Mouse (Mus musculus): ENCODE measurements around the gene Fbxw5. TPM values are rescaled to one million over a fixed set of nuclear protein-coding genes. Genes with fewer than 3 reads are reported as not detected.

Gene Fbxw5
- polyA plus RNA-seq, 1 experiment from 2014 or later: 129 TPM

DNA sequence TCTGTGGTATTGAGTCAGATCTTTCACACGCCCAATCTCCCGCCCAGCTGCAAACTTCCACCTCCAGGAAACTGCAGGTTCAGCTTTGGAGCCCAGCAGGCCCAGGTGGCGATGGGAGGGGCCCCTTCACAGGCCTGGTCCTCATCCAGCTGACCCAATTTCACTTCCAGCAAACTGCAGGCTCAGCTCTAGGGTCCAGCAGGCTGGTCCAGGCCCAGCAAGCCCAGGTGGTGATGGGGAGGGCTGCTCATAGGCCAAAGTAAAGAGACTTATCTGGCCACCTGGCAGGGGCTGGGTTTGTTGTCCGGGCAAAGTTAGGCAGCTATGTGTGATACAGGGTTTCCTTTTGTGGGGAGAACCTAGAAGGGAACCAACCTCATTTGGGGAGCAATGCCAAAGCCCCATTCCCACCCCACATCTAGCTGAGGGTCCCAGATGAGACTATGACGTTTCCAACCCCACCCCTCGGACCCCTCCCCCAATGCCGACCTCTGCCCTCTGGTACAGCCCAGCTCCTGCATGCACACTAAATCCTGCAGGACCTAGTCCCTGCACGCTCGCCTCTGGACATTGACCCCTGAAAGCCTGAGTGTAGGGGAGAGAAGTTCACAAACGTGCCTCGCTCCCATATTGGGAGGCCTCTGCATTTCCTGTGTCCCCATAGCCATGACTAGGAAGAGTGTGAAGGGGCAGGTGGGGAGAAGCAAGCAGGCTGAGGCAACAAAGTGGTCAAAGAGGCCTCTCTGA lies 15.5 kb upstream of the Fbxw5 start:
- H3K36me3 ChIP-seq: no peaks in the 10 kb centered on the region
- no peak for ATAC-seq (ENCODE audit: low read depth)
- H3K9me3 ChIP-seq: no peaks in the 10 kb centered on the region
- no peak overlapping the region for H3K4me3 ChIP-seq
- no peaks in the 10 kb centered on the region for H3K27me3 ChIP-seq
- no peaks in the 10 kb centered on the region for H3K4me1 ChIP-seq (replicated peaks)
- no peak overlapping the region for H3K4me2 ChIP-seq
- 72% methylated on average over 11 of the region's 11 CpGs for WGBS
- no peak overlapping the region for H3K9ac ChIP-seq
- no peak overlapping the region for H3K27ac ChIP-seq (replicated peaks)

DNA sequence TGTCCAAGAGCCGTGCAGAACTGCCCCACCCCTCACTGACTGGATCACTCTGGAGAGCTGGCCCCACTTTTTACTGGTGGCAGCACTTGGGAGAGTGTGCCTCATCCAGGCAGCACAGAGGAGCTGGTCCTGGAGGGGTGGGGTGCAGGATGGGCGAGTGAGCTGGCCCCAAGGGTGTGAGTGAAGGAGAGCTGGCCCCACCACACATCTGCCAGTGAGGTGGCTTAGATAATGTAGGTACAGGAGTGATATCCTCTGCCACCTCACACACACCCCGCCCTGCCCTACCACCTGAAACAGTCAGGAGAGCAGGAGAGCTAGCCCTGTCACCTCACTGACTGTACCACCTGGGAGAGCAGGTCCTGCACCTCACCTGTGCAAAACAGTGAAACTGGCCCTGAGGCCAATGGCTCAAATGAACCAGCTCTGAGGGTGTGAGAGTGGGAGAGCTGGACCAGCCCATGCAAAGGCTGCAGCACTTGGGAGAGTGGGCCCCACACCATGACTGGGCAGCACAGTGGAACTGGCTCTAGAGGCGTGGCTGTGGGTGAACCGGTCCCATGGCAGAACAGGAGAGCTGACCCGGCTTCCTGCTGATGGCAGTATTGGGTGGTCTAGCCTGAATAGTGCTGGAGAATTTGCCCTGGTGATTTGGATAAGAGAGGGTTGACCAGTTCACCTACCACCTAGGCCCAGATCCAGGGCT lies 12.4 kb upstream of the Fbxw5 start:
- no peaks in the 10 kb centered on the region for H3K9me3 ChIP-seq
- no peak overlapping the region for H3K4me2 ChIP-seq
- H3K36me3 ChIP-seq: no peaks in the 10 kb centered on the region
- H3K4me3 ChIP-seq: no peak overlapping the region
- no peak for ATAC-seq (ENCODE audit: low read depth)
- H3K27ac ChIP-seq (replicated peaks): no peak overlapping the region
- H3K9ac ChIP-seq: no peak overlapping the region
- H3K27me3 ChIP-seq: no peaks in the 10 kb centered on the region
- H3K4me1 ChIP-seq (replicated peaks): no peaks in the 10 kb centered on the region
- 82% methylated on average over 6 of the region's 6 CpGs for WGBS

DNA sequence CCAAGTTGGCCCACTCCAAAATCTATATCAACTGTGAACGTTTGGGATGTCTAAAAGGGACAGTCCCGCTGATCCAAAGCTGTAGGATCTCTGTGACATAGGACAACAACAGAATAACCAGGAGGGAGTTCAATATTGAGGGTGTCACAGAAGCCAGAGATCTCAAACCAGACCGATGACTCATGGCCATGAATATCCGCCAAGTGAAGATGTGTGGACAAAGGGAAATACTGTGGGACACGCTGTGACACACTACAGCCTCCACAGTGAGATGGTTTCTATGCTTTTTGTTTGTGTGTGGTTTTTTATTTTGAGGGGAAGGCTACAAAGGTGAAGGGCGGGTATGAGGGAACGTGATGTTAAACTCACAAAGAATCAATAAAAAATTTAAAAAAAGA lies 11.9 kb upstream of the Fbxw5 start:
- H3K9ac ChIP-seq: no peak overlapping the region
- no peaks in the 10 kb centered on the region for H3K9me3 ChIP-seq
- no peak overlapping the region for H3K27ac ChIP-seq (replicated peaks)
- H3K27me3 ChIP-seq: no peaks in the 10 kb centered on the region
- no peak overlapping the region for H3K4me3 ChIP-seq
- no peak for ATAC-seq (ENCODE audit: low read depth)
- H3K4me2 ChIP-seq: no peak overlapping the region
- H3K4me1 ChIP-seq (replicated peaks): no peaks in the 10 kb centered on the region
- H3K36me3 ChIP-seq: no peaks in the 10 kb centered on the region
- WGBS: 85% methylated on average over 7 of the region's 7 CpGs

DNA sequence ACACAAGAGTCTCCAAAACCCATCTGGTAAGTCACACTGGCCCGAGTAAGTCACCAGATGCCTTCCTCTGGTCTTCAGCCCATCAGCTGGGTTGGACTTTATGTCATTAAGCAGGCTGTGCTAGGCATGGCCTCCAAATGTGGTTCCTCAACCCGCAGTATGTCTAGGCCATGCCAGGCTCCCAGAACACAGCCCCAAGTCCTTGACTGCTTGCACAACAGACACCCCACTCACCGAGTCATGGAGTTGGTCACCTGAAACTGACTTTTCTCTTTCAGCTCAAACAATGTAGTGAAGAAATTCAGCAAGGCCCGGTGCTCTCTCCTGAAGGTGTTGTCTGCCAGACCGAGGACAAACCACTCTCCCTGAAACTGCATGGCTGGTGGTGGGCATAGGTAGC lies 7.6 kb upstream of the Fbxw5 start:
- Histone ChIP-seq H3K9ac (no peak overlapping the region), H3K4me2 (no peak overlapping the region), H3K27me3 (no peaks in the 10 kb centered on the region), H3K27ac (replicated peaks) (no peak overlapping the region), H3K4me3 (no peak overlapping the region), H3K4me1 (replicated peaks) (no peaks in the 10 kb centered on the region), H3K9me3 (no peaks in the 10 kb centered on the region), H3K36me3 (no peaks in the 10 kb centered on the region)
- no peak for ATAC-seq (ENCODE audit: low read depth)
- WGBS: 87% methylated on average over 5 of the region's 5 CpGs

DNA sequence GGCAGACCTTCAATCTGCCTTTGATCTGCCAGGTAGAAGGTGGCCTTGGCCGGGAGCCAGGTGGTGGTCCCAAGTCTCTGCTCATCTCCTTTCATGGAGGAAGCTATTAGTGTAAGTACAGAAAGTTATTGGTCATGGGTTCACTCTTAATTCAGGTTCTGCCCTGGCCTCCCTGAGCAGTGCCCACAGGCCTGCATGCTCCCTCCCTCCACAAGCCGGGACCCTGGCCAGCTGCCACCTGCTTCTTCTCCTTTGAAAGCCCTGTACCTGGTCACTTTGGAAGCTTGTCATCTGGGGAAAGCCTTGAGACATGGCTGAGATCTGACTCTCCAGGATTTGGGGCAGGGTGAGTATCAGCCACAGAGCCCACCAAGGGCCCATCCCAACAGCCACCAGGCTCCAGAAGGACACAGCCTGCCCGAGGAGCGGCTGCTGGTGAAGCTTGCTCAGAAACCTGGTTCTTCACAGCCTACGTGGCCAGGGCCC lies 7.0 kb upstream of the Fbxw5 start, which contains the start of gene Lcn12:
Lcn12 (minus strand) TSS at position 436 of the 486 bp plus-strand sequence.
- no peak within 1 kb of the TSS for H3K27ac ChIP-seq (replicated peaks)
- no peaks in the 10 kb centered on the region for H3K36me3 ChIP-seq
- H3K4me2 ChIP-seq: no peak within 1 kb of the TSS
- ATAC-seq (ENCODE audit: low read depth): no peak
- no peaks in the 10 kb centered on the region for H3K4me1 ChIP-seq (replicated peaks)
- no peaks in the 10 kb centered on the region for H3K9me3 ChIP-seq
- 84% methylated on average over 5 of the region's 5 CpGs for WGBS
- no peak within 1 kb of the TSS for H3K9ac ChIP-seq
- no peaks in the 10 kb centered on the region for H3K27me3 ChIP-seq
- H3K4me3 ChIP-seq: no peak within 1 kb of the TSS

DNA sequence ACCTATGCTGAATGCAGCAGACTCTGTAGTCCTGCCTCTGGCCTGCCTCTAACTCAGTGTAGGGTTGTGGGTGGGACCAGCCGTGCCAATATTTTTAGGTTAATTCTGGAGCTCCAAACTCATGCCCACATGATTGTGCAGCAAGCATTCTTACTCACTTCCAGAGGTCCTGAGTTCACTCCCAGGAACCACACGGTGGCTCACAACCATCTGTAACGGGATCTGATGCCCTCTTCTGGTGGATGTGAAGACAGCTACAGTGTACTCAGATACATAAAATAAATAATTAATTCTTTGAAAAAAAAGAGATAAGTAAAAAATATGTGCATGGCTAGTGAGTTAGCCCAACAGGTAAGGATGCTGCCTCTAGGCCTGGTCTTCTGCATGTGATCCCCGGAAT lies 4.1 kb upstream of the Fbxw5 start:
- no peak overlapping the region for H3K9ac ChIP-seq
- H3K4me2 ChIP-seq: no peak overlapping the region
- H3K27me3 ChIP-seq: no peaks in the 10 kb centered on the region
- 45% methylated on average over 4 of the region's 4 CpGs for WGBS
- ATAC-seq (ENCODE audit: low read depth): no peak
- H3K4me1 ChIP-seq (replicated peaks): peaks cover 8% of the 10 kb centered on the region
- no peaks in the 10 kb centered on the region for H3K36me3 ChIP-seq
- no peaks in the 10 kb centered on the region for H3K9me3 ChIP-seq
- H3K27ac ChIP-seq (replicated peaks): no peak overlapping the region
- H3K4me3 ChIP-seq: no peak overlapping the region

DNA sequence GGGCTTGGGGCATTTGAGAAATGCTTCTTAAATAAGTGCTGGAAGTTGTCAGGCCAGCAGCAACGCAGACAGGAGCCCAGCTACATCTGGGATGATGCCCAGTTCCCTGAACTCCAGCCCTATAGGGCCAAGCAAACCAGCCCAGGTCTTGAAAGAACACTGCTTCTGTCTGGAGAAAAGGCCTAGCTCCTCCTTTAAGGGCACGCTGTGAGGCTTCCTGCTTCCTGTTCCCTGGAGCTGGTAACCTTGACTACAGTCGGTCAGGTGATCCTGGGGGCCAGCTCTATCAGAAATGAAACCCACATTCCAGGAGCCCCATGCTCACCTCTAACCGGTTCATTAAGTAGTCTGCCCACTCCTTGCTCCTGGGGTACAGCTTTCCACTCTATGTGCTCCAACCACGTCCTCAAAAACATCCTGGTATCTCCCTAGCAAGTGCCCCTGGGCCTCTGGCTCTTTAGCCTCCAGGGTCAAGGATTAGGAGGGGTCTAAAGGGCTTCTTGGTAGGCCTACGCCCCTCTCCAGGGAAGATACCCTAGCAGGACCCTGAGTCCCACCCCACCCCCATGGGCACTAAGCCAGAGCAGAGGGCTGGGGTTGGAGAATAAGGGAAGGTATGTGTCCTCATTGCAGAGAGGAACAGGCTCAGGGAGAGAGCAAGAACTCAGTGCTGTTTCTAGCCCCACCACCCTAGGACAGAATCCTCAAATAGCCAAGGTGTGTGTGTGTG lies 2.5 kb upstream of the Fbxw5 start:
- no peaks in the 10 kb centered on the region for H3K9me3 ChIP-seq
- H3K4me3 ChIP-seq: no peak overlapping the region
- H3K4me1 ChIP-seq (replicated peaks): peaks cover 18% of the 10 kb centered on the region
- H3K27ac ChIP-seq (replicated peaks): no peak overlapping the region
- H3K9ac ChIP-seq: peak overlapping the region; percentile 8; the same call in 1 of the 2 replicates
- H3K4me2 ChIP-seq: no peak overlapping the region
- peaks cover 4% of the 10 kb centered on the region for H3K36me3 ChIP-seq
- no peaks in the 10 kb centered on the region for H3K27me3 ChIP-seq
- 62% methylated on average over 6 of the region's 6 CpGs for WGBS
- ATAC-seq (ENCODE audit: low read depth): no peak

DNA sequence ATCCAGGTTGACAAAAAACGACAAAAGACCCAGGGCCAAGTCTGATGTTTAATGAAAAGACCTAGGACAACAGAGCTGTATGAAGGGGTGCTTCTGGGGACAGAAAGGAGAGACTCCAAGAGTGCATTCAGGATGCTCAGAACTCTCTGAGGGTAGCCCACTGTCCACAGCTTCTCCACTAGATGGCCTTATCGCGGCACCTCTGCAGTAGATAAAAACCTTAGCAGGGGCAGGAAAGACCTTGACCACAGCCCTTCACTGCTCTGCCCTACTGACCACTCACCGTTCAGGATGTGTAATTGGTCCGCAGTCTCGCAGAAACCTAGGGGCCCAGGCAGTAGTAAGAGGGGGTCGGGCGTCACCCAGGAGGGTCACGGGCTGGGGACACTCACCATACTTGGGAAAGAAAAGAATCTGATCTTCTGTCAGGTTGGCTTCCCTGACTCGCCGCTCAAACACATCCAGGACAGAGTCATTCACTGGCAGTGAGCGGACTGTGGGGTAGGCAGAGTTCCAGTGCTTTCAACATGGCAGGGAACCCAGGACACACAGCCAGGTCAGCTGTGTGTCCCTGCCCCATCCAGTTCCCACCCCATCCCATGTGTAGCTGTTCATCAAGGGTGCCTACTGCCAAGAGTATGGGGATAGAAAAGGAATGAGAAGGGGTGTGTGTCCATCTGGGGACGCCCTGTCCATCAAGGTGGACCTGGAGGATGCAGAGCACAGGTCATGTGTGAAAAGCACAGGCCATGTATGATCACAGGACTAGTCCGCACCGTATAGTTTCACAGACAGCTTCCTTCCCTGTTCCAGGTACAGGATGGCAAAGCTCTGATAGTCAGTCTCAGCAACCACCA lies 1.7 kb upstream of the Fbxw5 start:
- no peak for ATAC-seq (ENCODE audit: low read depth)
- 73% methylated on average over 15 of the region's 15 CpGs for WGBS

DNA sequence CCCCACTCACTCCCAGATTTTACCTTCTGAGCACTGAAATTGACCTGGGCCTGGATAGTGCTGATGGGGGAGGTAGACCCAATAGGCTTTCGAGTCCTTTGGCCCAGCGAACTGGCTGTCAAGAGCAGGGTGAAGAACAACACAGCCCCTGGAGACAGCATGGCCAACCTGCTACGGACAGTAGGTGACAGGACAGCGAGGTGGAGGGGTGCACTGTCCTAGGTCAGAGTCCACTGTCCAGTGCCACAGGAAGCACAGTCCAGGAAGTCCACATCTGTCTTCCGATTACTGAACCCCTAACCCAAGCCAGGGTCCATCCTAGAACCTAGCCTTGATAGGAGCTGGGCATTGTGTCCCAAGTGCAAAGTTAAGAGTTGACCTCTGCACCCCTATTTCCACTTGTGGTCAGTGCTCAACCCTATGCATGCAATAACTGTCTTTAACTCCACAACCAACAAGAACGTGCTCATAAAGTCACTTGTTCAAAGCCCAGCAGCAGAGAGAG lies 427 bp upstream of the Fbxw5 start:
- ATAC-seq (ENCODE audit: low read depth): peak; percentile 19
- Histone ChIP-seq H3K9ac (peak overlapping the region; percentile 58), H3K27me3 (no peaks in the 10 kb centered on the region), H3K4me1 (replicated peaks) (peaks cover 18% of the 10 kb centered on the region), H3K4me2 (peak overlapping the region; percentile 100), H3K27ac (replicated peaks) (no peak overlapping the region), H3K9me3 (no peaks in the 10 kb centered on the region), H3K36me3 (peaks cover 26% of the 10 kb centered on the region), H3K4me3 (peak overlapping the region; percentile 93)
- WGBS: 71% methylated on average over 6 of the region's 6 CpGs

More for the DNA sequence above, 1.7 kb upstream of the Fbxw5 start:
- Histone ChIP-seq H3K27ac (replicated peaks) (no peak overlapping the region), H3K9ac (no peak overlapping the region), H3K36me3 (peaks cover 13% of the 10 kb centered on the region), H3K4me1 (replicated peaks) (peaks cover 18% of the 10 kb centered on the region), H3K9me3 (no peaks in the 10 kb centered on the region), H3K27me3 (no peaks in the 10 kb centered on the region), H3K4me3 (no peak overlapping the region), H3K4me2 (no peak overlapping the region)

DNA sequence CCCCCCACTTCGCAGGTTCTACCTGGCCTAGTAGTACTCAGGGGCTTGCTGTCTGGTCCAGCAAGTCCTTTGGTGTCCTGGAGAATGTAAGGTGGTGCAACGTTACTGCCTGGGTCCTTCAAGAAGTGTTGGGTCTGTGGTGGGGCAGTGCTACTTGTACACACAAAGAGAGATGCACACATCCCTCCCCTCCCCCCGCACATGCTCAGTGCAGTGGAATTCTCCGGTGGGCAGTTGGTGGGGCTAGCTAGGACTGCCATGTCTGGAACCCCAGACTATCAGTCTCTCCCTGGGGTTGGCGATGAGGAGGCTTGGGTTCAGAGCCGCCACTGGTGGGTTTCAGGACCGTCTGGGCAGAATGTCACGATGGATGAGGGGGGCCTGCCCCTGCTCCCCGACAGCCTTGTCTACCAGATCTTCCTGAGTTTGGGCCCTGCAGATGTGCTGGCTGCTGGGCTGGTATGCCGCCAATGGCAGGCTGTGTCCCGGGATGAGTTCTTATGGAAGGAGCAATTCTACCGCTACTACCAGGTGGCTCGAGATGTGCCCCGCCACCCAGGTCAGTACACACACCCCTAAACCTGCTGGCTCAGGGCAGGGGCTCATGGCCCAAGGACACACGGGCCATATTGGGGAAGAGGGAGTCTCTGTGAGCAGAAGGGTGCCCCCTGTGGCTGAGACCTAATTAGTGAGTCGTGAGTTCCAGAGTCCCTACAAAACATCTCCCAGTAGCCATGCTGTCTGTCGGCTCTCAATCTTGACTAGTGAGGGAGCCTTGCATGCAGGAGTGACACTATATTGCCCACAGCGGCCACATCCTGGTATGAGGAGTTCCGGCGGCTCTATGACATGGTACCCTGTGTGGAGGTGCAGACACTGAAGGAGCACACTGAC lies 1.3 kb downstream of the Fbxw5 start, which contains the start of gene C8g:
C8g (minus strand) TSS at position 127 of the 894 bp plus-strand sequence.
- peak; percentile 4; the same call in 1 of the 2 replicates for ATAC-seq (ENCODE audit: low read depth)

More for the DNA sequence above, 1.3 kb downstream of the Fbxw5 start, which contains the start of gene C8g:
- Histone ChIP-seq H3K9ac (peak within 1 kb of the TSS; percentile 99), H3K27ac (replicated peaks) (peak within 1 kb of the TSS; percentile 84), H3K4me1 (replicated peaks) (peaks cover 18% of the 10 kb centered on the region), H3K27me3 (no peaks in the 10 kb centered on the region), H3K9me3 (no peaks in the 10 kb centered on the region), H3K36me3 (peaks cover 37% of the 10 kb centered on the region), H3K4me3 (peak within 1 kb of the TSS; percentile 93), H3K4me2 (peak within 1 kb of the TSS; percentile 100)
- 77% methylated on average over 20 of the region's 20 CpGs for WGBS

Measured in neural tube, embryonic 13.5 days (tissue).